Mouse (Mus musculus) embryonic facial prominence, embryonic 10.5 days (tissue): Measurements from ENCODE around the gene Tmf1. TPM values are rescaled to one million over a fixed set of nuclear protein-coding genes. Genes with fewer than 3 reads are reported as not detected.
A peak's percentile ranks its signal among the peaks of the same experiment; 100 is the strongest.

Experiments used
- DNase-seq: peaks from one replicate; pipeline ENCODE4 v3.0.0-alpha.2; 2017; ENCODE audit warnings: low spot score
- H3K27ac ChIP-seq: fragments of 300-500 bp; sonication (generic); replicated peaks from 2 replicates; pipeline ENCODE4 v1.5.1; 2016; ENCODE audit warnings: mild to moderate bottlenecking
- H3K27me3 ChIP-seq: fragments of 300-500 bp; sonication (generic); replicated peaks from 2 replicates; pipeline ENCODE4 v1.6.1; 2016; ENCODE audit warnings: low read depth, mild to moderate bottlenecking; ENCODE audit not compliant: poor library complexity, severe bottlenecking
- H3K36me3 ChIP-seq: fragments of 300-500 bp; sonication (generic); replicated peaks from 2 replicates; pipeline ENCODE4 v1.6.1; 2016; ENCODE audit warnings: mild to moderate bottlenecking, moderate library complexity
- H3K4me1 ChIP-seq: fragments of 300-500 bp; sonication (generic); 2 replicates; pipeline ENCODE4 v1.6.1; 2016
- H3K4me3 ChIP-seq: fragments of 300-500 bp; sonication (generic); 2 replicates; pipeline ENCODE4 v1.5.1; 2016; ENCODE audit warnings: mild to moderate bottlenecking, moderate library complexity
- H3K9me3 ChIP-seq: fragments of 300-500 bp; sonication (generic); 2 replicates; pipeline ENCODE4 v1.6.1; 2016; ENCODE audit warnings: mild to moderate bottlenecking
- WGBS: fragments of 180-500 bp; shearing (Covaris S2); methylation state at CpG from one replicate; pipeline ENCODE4 v1.1.7; 2016; 5-methylcytosine and 5-hydroxymethylcytosine counted together
- polyA plus RNA-seq: library from polyadenylated mRNA; unstranded; fragments of >200 nt; fragmentation: Nextera tagmentation; extraction: Ambion mirVana; gene quantifications from 2 replicates; pipeline ENCODE4 v1.2.1, GENCODE M21; 2016

Tmf1 gene
- polyA plus RNA-seq: 26.6 and 30.1 TPM in 2 replicates

GRCm38 (mm10) chr6:97178491-97179366, at the start of gene Tmf1:
Gene Tmf1, minus strand, starts transcription at chr6:97179122.
- Histone ChIP-seq H3K27me3 (no peaks in the 10 kb centered on the region), H3K27ac (peak within 1 kb of the TSS; percentile 94), H3K9me3 (no peaks in the 10 kb centered on the region), H3K4me1 (peaks cover 22% of the 10 kb centered on the region), H3K4me3 (peak within 1 kb of the TSS; percentile 95), H3K36me3 (peaks cover 45% of the 10 kb centered on the region)
- peak; percentile 96 for DNase-seq
- WGBS: under 1% methylated on average over 80 of the region's 80 CpGs

GRCm38 (mm10) chr6:97227067-97227847, 48.3 kb upstream of the Tmf1 start:
- WGBS: 93% methylated on average over 9 of the region's 9 CpGs
- no peak for DNase-seq
- peaks cover 25% of the 10 kb centered on the region for H3K36me3 ChIP-seq
- no peaks in the 10 kb centered on the region for H3K9me3 ChIP-seq
- no peak overlapping the region for H3K27ac ChIP-seq
- no peak overlapping the region for H3K4me3 ChIP-seq
- peaks cover 10% of the 10 kb centered on the region for H3K4me1 ChIP-seq
- H3K27me3 ChIP-seq: no peaks in the 10 kb centered on the region

GRCm38 (mm10) chr6:97226083-97226491, 47.2 kb upstream of the Tmf1 start:
- H3K9me3 ChIP-seq: no peaks in the 10 kb centered on the region
- no peaks in the 10 kb centered on the region for H3K27me3 ChIP-seq
- H3K4me1 ChIP-seq: peaks cover 22% of the 10 kb centered on the region
- peaks cover 17% of the 10 kb centered on the region for H3K36me3 ChIP-seq
- 36% methylated on average over 1 of the region's 1 CpGs for WGBS
- H3K27ac ChIP-seq: no peak overlapping the region
- no peak for DNase-seq
- no peak overlapping the region for H3K4me3 ChIP-seq

GRCm38 (mm10) chr6:97224505-97224904, 45.6 kb upstream of the Tmf1 start:
- Histone ChIP-seq H3K4me1 (peaks cover 26% of the 10 kb centered on the region), H3K27me3 (no peaks in the 10 kb centered on the region), H3K36me3 (peaks cover 6% of the 10 kb centered on the region; the same call in 1 of the 2 replicates), H3K27ac (no peak overlapping the region), H3K4me3 (no peak overlapping the region), H3K9me3 (no peaks in the 10 kb centered on the region)
- WGBS: 93% methylated on average over 8 of the region's 8 CpGs
- no peak for DNase-seq

- WGBS: 79% methylated on average over 4 of the region's 4 CpGs
- 0 out of 2 replicates have a peak overlapping the region, but pooled peaks have one; percentile 2 for H3K27ac ChIP-seq
Measured at GRCm38 (mm10) chr6:97223566-97223965, 44.6 kb upstream of the Tmf1 start.

GRCm38 (mm10) chr6:97222931-97223467, 44.1 kb upstream of the Tmf1 start:
- Histone ChIP-seq H3K4me1 (peaks cover 26% of the 10 kb centered on the region), H3K36me3 (0 out of 2 replicates have a peak, but pooled peaks cover 2% of the 10 kb centered on the region), H3K27ac (no peak overlapping the region), H3K4me3 (no peak overlapping the region), H3K27me3 (no peaks in the 10 kb centered on the region), H3K9me3 (no peaks in the 10 kb centered on the region)
- DNase-seq: no peak
- 72% methylated on average over 5 of the region's 5 CpGs for WGBS

More at GRCm38 (mm10) chr6:97223566-97223965, 44.6 kb upstream of the Tmf1 start:
- no peaks in the 10 kb centered on the region for H3K27me3 ChIP-seq
- no peak overlapping the region for H3K4me3 ChIP-seq
- H3K4me1 ChIP-seq: peaks cover 26% of the 10 kb centered on the region
- H3K36me3 ChIP-seq: 0 out of 2 replicates have a peak, but pooled peaks cover 2% of the 10 kb centered on the region
- no peak for DNase-seq
- H3K9me3 ChIP-seq: no peaks in the 10 kb centered on the region

GRCm38 (mm10) chr6:97222321-97222720, 43.4 kb upstream of the Tmf1 start:
- no peak for DNase-seq
- H3K27ac ChIP-seq: peak overlapping the region; percentile 60; the same call in 1 of the 2 replicates

GRCm38 (mm10) chr6:97221205-97222025, 42.5 kb upstream of the Tmf1 start:
- peaks cover 28% of the 10 kb centered on the region for H3K4me1 ChIP-seq
- no peak overlapping the region for H3K4me3 ChIP-seq
- no peaks in the 10 kb centered on the region for H3K27me3 ChIP-seq
- H3K27ac ChIP-seq: peak overlapping the region; percentile 24; the same call in 1 of the 2 replicates
- H3K9me3 ChIP-seq: no peaks in the 10 kb centered on the region
- DNase-seq: no peak
- 74% methylated on average over 15 of the region's 15 CpGs for WGBS
- no peaks in the 10 kb centered on the region for H3K36me3 ChIP-seq

More at GRCm38 (mm10) chr6:97222321-97222720, 43.4 kb upstream of the Tmf1 start:
- peaks cover 26% of the 10 kb centered on the region for H3K4me1 ChIP-seq
- no peaks in the 10 kb centered on the region for H3K36me3 ChIP-seq
- no peaks in the 10 kb centered on the region for H3K27me3 ChIP-seq
- no peak overlapping the region for H3K4me3 ChIP-seq
- H3K9me3 ChIP-seq: no peaks in the 10 kb centered on the region
- WGBS: 50% methylated on average over 6 of the region's 6 CpGs

GRCm38 (mm10) chr6:97220672-97221071, 41.8 kb upstream of the Tmf1 start:
- no peak for DNase-seq
- 60% methylated on average over 3 of the region's 5 CpGs for WGBS
- Histone ChIP-seq H3K27ac (no peak overlapping the region), H3K9me3 (no peaks in the 10 kb centered on the region), H3K27me3 (no peaks in the 10 kb centered on the region), H3K4me1 (peaks cover 28% of the 10 kb centered on the region), H3K36me3 (no peaks in the 10 kb centered on the region), H3K4me3 (no peak overlapping the region)

- WGBS: 88% methylated on average over 4 of the region's 4 CpGs
- Histone ChIP-seq H3K36me3 (peaks cover 11% of the 10 kb centered on the region), H3K4me3 (no peak overlapping the region), H3K27ac (no peak overlapping the region), H3K4me1 (peaks cover 19% of the 10 kb centered on the region), H3K27me3 (peaks cover 10% of the 10 kb centered on the region; the same call in 1 of the 2 replicates), H3K9me3 (no peaks in the 10 kb centered on the region)
- no peak for DNase-seq
Measured at GRCm38 (mm10) chr6:97216154-97216821, 37.4 kb upstream of the Tmf1 start.

GRCm38 (mm10) chr6:97211981-97212380, 33.1 kb upstream of the Tmf1 start:
- Histone ChIP-seq H3K27me3 (peaks cover 11% of the 10 kb centered on the region; the same call in 1 of the 2 replicates), H3K4me1 (peaks cover 32% of the 10 kb centered on the region), H3K4me3 (peak overlapping the region; percentile 69), H3K36me3 (peaks cover 11% of the 10 kb centered on the region), H3K27ac (no peak overlapping the region), H3K9me3 (no peaks in the 10 kb centered on the region)
- DNase-seq: no peak
- 80% methylated on average over 12 of the region's 12 CpGs for WGBS
